Mouse (Mus musculus): ENCODE measurements around the gene Tespa1.
"Not testable (repeated sequence)": the region's sequence is repeated elsewhere in the genome, so short reads cannot be mapped to it uniquely, and the experiment has no call there.

Tespa1 gene

DNA sequence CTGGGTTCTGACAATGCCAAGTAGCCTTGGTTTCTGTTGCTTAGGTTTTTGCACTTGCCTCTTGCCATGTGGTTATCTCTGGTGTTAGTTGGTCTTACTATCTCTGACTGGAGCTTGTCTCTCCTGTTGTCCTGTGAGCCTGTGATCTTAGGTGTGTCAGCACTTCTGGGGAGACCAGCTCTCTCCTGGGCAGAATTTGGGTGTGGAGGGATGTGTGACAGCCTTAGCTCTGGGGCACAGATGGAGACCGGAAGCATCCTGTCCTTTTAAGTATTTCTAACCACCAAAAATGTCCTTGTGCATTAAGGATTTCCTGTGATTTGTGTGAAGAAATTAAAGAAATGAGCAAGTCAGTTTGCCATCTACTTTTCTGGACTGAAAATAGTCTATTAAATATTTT lies 21.4 kb downstream of the Tespa1 start:
- in situ Hi-C loops (cut with MboI, MseI), result no loop called here

DNA sequence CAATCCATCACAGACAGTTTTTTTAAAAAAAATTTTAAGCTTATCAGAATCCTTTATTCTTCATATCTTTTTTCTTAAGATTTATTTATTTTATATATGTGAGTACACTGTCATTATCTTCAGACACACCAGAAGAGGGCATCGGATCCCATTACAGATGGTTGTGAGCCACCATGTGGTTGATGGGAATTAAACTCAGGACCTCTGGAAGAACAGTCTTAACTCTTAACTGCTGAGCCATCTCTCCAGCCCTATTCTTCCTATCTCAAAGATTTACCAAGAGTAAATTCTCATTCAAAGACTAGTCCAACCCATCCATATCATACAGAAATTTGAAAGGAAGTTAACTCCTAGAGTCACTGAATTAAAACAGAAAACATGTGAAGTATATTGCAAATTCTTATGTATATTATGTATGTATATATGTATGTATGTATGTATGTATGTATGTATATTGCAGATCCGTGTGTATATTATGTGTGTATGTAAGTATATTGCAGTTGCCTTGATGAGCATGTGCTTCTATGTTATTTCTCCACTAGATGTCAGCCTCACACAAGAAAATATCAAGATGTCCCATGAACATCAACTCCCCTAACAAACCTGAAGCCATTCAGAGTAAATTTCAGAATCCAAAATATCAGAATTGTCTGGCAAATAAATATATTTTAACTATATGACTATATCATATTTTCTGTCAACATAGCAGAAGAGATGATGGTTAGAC lies 40.9 kb downstream of the Tespa1 start:
- in situ Hi-C loops (cut with MboI, MseI), result no loop called here

DNA sequence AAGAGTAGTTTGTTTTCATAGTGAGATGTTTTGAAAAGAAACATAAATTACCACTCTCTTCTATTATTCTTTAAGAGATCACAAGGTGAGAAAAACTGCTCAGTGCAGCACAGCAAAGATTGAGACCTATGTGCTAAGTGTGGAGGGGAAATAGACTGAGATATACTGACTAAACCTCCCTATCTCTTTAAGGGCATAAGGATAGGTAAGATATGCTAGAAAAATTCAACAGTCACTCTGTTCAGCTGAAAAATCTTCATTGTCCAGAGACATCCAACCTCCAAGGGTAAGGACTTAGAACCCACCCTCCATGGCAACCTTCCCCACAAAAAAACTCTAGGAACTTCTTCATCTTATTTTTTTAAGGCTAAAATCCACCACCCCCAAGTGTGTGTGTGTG lies 42.1 kb downstream of the Tespa1 start:
- in situ Hi-C loops (cut with MboI, MseI), result no loop called here

DNA sequence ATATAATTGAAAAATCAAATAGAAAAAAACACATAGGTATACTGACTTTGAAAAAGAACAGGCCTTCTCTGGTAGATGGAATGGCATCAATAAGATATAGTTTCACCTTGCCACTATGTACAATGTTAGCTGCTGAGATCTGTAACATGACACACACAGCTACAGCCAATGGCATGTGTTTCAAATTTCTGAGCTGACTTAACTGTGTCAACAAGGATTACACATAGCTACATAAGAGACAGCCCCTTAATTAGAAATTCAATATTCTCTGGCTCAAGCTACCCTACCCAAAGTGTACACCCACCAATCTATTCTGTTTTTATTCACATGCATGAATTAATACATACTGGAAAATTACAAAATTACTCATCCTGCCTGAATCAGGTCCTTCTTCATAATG lies 45.7 kb downstream of the Tespa1 start:
- in situ Hi-C loops (cut with MboI, MseI), result no loop called here

DNA sequence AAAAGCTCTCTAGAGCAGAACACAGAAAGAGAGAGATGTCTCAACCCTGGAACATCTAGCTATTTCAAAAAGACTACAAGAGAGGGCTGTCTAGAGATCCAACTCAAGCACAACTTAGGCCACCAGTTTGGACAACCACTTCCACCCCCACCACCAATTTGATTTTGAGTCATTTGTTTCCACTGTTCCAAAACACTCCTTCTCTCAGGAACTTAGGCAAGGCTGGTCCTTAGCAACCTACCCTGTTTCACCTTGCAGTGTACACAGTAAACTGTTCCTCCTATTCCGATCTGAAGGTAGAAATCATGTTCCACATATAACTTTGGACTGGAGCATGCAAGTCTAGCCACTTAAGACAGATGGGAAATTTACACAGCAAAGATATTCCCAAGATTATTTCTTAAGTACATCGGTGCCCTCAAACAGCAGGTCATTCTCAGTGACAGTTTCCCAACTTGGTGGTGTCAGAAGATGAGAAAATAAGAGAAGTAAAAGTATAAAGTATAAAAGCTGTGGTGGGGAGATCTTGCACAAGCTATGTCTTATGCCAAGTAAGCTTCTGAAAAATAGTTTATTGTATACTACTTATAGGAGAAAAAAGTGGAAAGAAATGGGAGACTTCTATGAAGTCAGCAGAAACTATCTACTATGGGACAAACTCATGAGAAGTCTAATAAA lies 47.5 kb downstream of the Tespa1 start:
- in situ Hi-C loops (cut with MboI, MseI), result no loop called here

DNA sequence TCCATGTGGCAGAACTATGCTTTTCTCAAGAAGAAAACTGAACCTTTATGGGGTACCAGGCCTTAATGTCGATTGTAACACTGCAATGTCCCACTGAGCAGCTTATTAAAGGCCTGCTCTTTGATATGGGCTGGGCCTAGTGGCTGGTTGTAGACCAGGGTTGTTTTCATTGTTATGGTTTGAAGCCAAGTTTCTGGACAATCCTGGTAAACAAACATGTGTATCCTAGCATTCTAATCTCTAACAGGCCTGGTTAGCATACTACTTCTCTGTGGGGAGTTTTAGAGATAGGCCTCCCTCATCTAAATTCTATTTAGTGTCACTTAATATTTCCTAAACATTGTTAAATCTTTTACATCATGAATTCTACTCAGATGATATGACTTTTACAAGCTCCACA lies 49.0 kb downstream of the Tespa1 start:
- in situ Hi-C loops (cut with MboI, MseI), result no loop called here

DNA sequence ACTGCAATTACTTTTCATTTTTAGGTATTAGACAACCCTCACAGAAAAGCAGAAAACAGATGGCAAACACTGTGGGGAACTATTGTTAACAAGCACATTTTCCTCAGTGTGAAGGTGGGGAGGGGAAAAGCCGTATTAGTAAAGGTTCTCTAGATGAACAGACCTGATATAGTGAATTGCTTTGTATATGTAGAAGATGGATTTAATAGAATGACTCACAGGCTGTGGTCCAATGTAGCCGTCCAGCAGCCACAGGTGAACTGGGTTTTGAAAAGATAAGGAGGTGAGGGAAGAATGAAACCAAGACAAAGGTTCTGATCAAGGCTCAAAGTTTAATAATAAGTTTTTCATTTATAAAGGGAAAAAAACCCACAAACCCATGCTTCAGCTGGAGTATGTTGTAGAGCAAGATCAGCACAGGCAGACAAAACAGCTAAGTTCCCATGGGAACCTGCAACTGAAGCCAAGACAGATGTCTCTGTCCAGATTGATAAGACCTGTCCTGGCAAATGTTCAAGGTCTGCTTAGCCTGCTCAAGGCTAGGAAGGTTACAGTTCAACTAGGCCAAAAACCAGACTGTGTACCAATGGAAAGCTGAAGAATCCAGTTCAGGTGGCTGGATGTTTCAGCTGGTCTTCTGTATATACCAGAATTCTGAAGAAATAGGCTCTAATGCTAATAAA lies 50.0 kb downstream of the Tespa1 start:
- in situ Hi-C loops (cut with MboI, MseI), result no loop called here

DNA sequence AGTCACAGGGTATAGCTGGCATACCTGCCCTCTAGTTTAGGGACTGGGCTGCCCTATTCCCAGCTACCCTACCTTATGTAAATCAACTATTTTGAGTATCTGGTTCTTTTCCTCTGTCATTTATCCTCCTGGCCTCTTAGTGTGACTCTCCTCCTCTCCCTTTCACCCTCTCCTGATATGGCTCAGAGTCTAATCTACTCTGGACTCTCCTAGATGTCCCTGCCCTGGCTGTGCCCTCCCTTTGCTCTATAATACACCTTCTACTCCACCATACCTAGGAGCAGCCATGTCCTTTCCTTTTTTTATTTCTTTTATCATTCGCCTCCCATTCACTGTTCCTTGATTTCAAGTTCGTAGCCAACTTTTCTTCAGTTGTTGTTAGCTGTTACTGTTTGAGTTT lies 52.5 kb downstream of the Tespa1 start:
- in situ Hi-C loops (cut with MboI, MseI), result no loop called here

DNA sequence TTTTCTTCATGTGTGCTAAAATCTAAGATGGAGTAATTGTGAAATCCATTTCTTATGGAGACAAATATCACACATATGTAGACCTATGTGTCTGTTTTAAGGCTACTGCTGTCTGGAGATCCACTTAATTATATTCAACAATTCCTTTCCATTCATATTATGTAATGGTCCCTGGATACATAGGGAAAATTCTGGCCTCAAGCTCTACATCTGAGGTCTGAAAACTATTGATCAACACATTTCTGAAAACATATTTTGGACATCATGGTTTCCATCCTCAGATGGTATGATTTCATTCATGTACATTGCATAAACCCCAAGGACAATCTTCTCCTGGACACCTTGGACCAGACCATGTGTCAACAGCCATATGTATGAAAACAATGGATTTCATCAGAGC lies 71.6 kb downstream of the Tespa1 start, which contains the start of gene Vmn2r84:
TSS of gene Vmn2r84 (minus strand) at position 101 of the 400 bp plus-strand sequence.
- in situ Hi-C loops (cut with MboI, MseI), result no loop called here

DNA sequence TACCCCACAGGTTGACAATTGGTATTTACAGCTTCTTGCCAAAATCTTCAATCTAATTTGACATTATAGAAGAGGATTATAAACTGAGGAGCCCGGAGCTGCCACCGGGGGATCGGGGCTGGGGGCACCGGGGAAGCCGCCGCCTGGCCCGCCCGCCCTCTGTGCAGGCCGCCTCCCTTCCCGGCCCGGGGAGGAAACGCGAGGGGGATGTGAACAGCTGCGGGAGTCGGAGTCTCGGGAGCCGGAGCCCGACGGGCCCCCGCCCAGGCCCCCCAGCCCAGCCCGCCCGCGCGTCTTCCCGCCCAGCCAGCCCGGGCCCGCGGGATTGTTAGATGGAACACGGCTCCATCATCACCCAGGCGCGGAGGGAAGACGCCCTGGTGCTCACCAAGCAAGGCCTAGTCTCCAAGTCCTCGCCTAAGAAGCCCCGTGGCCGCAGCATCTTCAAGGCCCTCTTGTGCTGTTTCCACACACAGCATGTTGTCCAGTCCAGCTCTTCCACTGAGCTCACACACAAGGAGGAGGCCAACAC lies 89.6 kb downstream of the Tespa1 start:
- in situ Hi-C loops (cut with MboI, MseI), result not testable (repeated sequence)

All from T-helper 2 cell (primary cell).